Mouse (Mus musculus): Measurements from ENCODE around the gene Pigk. TPM values are rescaled to one million over a fixed set of nuclear protein-coding genes. Genes with fewer than 3 reads are reported as not detected.
A peak's percentile ranks its signal among the peaks of the same experiment; 100 is the strongest.

The Pigk gene
- polyA plus RNA-seq, 1 experiment from 2014 or later: 50.8 TPM

DNA sequence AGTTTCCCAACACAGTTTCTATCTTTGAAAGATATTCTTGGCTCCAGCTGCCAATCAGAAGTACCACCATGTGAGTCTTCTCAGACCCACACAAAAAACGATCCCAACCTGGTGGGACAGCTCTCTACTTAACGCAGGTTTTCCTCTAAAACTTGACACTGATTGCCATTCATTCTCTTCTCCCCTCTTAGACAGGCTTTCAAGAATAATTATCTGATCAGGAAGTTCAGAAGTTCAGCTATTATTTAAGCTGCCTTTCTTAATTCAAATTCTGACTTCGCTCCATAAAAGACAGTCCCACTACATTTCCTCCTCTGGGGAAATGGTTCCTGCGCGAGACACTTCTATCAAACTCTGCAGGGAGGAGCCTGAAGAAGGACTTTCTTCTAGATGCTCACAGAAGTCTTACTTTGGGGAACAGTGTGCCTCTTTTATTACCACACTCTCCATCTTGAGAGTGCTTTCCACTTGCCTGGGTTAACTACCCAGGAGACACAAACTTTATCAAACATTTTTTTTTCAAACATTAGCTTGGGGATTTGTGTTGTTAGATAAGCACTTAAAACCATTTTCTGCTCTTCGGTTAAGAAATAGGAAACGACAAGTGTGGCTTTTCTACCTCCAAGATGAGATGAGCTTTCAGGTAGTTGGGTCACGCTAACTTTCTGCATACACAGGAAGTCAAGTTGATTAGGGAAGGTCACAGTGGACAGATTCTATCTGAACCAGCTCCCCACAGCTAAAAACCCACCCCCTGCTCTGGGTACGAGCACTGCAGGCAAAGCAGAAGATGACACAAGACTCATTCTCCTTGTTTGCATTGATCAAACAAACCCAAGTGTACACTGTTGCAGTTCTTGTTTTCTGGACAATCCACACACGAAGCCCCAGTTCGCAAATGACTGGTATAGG, 238.0 kb downstream of the Pigk start:
- no peak overlapping the region for H3K27ac ChIP-seq (replicated peaks)
- no peak overlapping the region for H3K9ac ChIP-seq
- no peaks in the 10 kb centered on the region for H3K9me3 ChIP-seq
- 80% methylated on average over 11 of the region's 11 CpGs for WGBS
- H3K36me3 ChIP-seq: no peaks in the 10 kb centered on the region
- no peak overlapping the region for H3K4me3 ChIP-seq
- H3K27me3 ChIP-seq: no peaks in the 10 kb centered on the region
- no peak for ATAC-seq (ENCODE audit: low FRiP score, low read depth)
- no peak overlapping the region for H3K4me2 ChIP-seq
- no peaks in the 10 kb centered on the region; the same call in 1 of the 2 replicates for H3K4me1 ChIP-seq (replicated peaks)

DNA sequence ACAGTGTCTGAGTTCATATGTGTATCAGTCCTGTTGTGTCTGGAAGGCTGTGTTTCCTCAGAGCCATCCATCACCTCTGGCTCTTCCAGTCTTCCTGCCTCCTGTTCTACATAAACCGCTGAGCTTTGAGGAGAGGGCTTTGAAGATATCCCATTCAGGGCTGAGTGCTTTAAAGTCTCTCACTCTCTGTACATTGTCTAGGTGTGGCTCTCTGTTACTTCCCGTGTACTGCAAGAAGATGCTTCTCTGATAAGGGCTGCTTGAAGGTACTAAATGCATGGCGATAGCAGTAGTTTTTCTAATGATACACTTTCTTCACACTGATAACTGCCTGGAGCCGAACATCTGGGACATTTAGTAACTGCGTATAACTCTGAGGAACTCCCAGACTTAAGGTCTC, 242.1 kb downstream of the Pigk start:
- no peak overlapping the region for H3K27ac ChIP-seq (replicated peaks)
- no peak overlapping the region for H3K9ac ChIP-seq
- no peaks in the 10 kb centered on the region; the same call in 1 of the 2 replicates for H3K4me1 ChIP-seq (replicated peaks)
- H3K4me3 ChIP-seq: no peak overlapping the region
- H3K9me3 ChIP-seq: no peaks in the 10 kb centered on the region
- H3K4me2 ChIP-seq: no peak overlapping the region
- no peaks in the 10 kb centered on the region for H3K27me3 ChIP-seq
- 74% methylated on average over 5 of the region's 5 CpGs for WGBS
- no peaks in the 10 kb centered on the region for H3K36me3 ChIP-seq
- no peak for ATAC-seq (ENCODE audit: low FRiP score, low read depth)

DNA sequence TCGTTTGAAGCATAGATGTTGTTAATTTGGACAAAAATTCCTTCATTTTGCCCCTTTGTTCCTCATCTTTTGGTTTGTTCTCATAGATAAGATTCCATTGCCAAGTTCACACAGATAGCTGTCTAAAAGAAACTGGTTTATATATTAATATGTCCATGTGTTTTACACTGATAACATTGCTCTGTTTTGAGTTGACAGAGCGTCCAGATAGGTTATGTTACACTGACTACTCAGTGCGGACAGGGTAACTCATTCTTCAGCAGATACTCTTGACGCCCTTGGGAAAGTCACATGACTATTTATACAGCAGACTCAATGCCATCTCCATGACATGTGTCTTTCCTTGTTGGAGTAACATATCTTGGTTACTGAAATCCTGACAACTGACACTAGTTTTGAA, 242.9 kb downstream of the Pigk start:
- Histone ChIP-seq H3K27me3 (no peaks in the 10 kb centered on the region), H3K4me2 (no peak overlapping the region), H3K9me3 (no peaks in the 10 kb centered on the region), H3K4me1 (replicated peaks) (no peaks in the 10 kb centered on the region; the same call in 1 of the 2 replicates), H3K36me3 (no peaks in the 10 kb centered on the region), H3K27ac (replicated peaks) (no peak overlapping the region), H3K9ac (no peak overlapping the region), H3K4me3 (no peak overlapping the region)
- WGBS: 91% methylated on average over 4 of the region's 4 CpGs
- no peak for ATAC-seq (ENCODE audit: low FRiP score, low read depth)

DNA sequence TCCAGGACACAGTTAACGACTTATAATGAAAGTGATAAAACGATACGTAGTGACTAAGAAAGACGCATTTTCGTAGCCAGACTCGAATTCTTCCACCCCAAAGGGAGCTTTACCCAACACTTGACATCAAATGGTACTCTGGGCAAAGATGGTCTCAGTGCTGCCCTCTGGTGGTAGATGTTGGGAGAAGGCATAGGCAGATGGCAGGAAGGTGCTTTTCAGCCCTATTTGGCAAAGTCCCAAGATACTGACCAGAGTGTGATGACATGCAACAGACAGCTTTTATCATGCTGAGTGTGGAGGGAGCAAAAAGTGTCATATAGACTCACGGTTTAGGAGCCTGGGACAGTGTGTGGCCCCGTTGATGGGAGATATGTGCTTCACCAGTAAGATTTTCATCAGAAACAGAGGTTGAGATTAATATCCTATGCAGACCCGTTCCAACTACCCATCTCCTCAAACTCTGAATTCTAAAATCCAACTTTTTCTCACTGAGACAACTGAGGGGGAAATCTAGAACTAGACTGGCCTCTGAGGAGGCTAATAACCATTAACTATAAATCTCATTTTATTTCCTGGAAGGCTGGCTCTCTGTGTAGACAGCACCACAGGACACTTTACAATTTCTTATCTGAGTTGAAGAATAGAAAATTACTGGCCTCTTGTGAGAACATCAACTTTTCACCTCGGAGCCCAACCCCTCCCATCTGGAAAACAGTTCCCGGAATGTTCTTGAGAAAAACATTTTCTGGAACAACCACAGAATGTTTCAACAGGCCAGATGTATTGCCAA, 244.7 kb downstream of the Pigk start:
- no peak for ATAC-seq (ENCODE audit: low FRiP score, low read depth)
- Histone ChIP-seq H3K36me3 (no peaks in the 10 kb centered on the region), H3K9ac (no peak overlapping the region), H3K9me3 (no peaks in the 10 kb centered on the region), H3K4me2 (no peak overlapping the region), H3K4me1 (replicated peaks) (no peaks in the 10 kb centered on the region; the same call in 1 of the 2 replicates), H3K27ac (replicated peaks) (no peak overlapping the region), H3K27me3 (no peaks in the 10 kb centered on the region), H3K4me3 (no peak overlapping the region)
- WGBS: 66% methylated on average over 11 of the region's 11 CpGs

DNA sequence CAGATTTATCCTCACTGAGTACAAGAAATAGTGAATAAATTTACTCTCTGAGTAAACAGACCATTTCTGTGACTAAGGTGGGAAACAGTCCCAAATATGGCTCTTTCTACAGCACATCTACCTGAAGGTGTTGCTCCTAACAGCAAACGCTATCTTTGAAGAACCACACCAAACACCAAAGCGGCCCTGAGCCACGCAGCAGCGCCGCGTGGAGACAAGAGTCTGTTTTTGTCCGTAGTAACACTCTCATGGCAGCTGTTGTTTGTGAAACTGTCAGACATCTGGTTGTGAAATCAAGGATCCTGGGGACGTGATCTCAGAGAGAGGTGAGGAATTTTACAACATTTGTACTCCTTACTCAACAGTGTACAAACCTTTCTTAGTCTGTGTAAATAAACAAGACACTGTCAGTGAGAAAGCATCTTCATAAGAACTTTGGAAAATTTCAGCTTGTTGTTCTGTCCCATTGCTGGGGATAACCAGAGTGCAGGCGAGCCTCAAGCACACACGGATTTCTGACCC, 248.0 kb downstream of the Pigk start:
- no peak overlapping the region for H3K4me3 ChIP-seq
- no peak for ATAC-seq (ENCODE audit: low FRiP score, low read depth)
- no peak overlapping the region for H3K9ac ChIP-seq
- 84% methylated on average over 10 of the region's 10 CpGs for WGBS
- no peak overlapping the region for H3K27ac ChIP-seq (replicated peaks)
- H3K4me2 ChIP-seq: no peak overlapping the region
- no peaks in the 10 kb centered on the region for H3K9me3 ChIP-seq
- H3K36me3 ChIP-seq: no peaks in the 10 kb centered on the region
- no peaks in the 10 kb centered on the region for H3K4me1 ChIP-seq (replicated peaks)
- no peaks in the 10 kb centered on the region for H3K27me3 ChIP-seq

DNA sequence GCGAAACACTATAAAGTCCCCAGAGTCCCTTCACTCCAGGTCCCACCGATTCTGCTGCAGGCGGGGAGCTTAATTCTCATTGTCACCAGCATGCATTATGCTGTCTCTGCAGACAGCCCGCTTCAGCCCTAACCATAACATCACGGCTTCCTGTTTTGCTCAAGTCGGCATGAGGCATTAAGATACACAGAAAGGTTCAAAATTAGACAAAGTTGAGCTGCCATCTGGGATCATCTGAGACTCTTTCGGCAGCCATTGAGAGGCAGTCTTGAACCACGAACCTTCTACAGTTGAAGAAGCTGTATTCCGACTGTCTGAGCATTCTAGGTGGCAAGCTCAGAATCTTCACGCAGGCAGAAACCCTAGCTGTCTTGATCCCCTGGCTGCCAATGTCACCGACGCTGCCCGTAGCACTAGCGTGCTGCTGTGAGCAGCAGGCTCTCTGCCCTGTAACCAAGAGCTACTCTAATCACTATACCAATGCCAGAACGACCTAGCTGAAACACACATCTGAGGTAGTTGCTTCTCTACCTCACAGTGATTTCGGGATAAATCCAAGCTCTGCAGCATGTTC, 256.0 kb downstream of the Pigk start:
- H3K9ac ChIP-seq: no peak overlapping the region
- no peaks in the 10 kb centered on the region for H3K27me3 ChIP-seq
- peaks cover 21% of the 10 kb centered on the region for H3K4me1 ChIP-seq (replicated peaks)
- WGBS: 60% methylated on average over 16 of the region's 16 CpGs
- no peak overlapping the region for H3K4me2 ChIP-seq
- no peaks in the 10 kb centered on the region for H3K9me3 ChIP-seq
- no peak overlapping the region for H3K4me3 ChIP-seq
- no peak for ATAC-seq (ENCODE audit: low FRiP score, low read depth)
- H3K36me3 ChIP-seq: no peaks in the 10 kb centered on the region
- H3K27ac ChIP-seq (replicated peaks): peak overlapping the region; percentile 26

DNA sequence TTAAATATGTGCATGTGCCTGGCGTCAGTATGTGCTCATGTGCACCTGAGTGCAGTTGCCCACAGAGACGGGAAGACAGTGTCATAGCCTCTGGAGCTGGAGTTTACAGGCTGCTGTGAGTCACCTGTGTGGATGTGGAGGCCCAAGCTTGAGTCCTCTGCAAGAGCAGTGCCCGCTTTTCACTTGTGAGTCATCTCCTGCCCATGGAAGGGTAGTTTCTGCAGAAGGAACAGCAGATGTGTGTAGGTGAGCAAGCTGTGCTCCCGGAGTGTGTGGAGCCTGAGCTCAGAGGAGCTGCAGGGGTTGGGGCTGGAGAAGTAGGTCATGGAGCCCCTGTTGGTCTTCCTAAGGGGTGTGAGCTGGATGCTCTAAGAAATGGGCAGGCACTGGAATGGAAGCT, 257.5 kb downstream of the Pigk start:
- H3K27me3 ChIP-seq: no peaks in the 10 kb centered on the region
- H3K9ac ChIP-seq: no peak overlapping the region
- H3K4me1 ChIP-seq (replicated peaks): peaks cover 21% of the 10 kb centered on the region
- no peaks in the 10 kb centered on the region for H3K9me3 ChIP-seq
- WGBS: 85% methylated on average over 4 of the region's 4 CpGs
- ATAC-seq (ENCODE audit: low FRiP score, low read depth): no peak
- H3K4me3 ChIP-seq: no peak overlapping the region
- H3K4me2 ChIP-seq: no peak overlapping the region
- H3K27ac ChIP-seq (replicated peaks): no peak overlapping the region
- no peaks in the 10 kb centered on the region for H3K36me3 ChIP-seq

DNA sequence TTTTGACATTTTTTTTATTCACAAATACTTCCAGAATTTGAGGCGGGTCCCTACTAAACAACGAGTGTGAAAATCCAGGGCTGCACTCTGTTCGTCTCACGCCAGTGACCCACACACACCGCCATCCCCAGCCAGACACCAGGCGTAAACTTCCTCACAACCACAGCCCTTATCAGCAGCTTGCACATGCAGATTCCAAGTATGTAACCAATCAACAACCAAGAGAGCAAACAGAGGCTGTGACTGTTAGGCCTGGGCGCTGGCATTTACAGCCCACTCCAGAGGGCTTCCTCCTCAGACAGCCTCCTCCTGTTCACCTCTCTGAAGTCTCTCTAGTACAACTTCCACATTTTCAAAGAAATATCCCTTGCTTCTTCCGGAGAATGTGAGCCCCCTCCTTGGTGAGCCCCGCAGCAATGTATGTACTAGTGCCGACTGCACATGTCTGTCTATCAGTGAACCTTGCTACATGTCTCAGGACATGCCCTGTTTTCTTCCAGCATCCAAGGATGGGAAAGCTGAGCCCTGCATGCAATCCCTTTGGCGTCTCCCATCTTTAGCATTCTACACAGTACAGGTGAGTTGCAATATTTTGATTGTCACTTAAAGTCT, 265.7 kb downstream of the Pigk start:
- no peaks in the 10 kb centered on the region for H3K9me3 ChIP-seq
- WGBS: 69% methylated on average over 11 of the region's 11 CpGs
- no peak overlapping the region for H3K9ac ChIP-seq

DNA sequence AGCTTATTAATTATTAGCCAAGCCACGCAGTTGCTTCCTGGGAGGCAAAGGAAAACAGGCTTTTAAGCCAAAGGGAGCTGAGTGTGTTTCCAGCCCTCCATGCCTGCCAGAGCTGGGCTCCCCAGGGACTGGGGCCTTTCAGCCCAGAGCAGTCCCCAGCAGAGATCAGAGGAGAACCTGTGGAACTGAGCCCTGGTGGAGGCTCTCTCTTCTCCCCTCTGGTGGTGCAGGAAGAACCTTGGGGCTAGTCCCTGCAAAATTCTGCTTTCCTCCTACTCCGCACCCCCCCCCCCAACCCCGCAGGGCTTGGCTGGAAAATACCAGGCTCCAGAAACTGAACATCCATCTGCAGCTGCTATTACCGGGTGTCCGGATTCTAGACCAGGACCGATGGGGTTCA, 266.5 kb downstream of the Pigk start:
- ATAC-seq (ENCODE audit: low FRiP score, low read depth): no peak

More for the DNA sequence above, 265.7 kb downstream of the Pigk start:
- no peak for ATAC-seq (ENCODE audit: low FRiP score, low read depth)
- H3K4me3 ChIP-seq: peak overlapping the region; percentile 69
- peaks cover 41% of the 10 kb centered on the region for H3K4me1 ChIP-seq (replicated peaks)
- H3K4me2 ChIP-seq: peak overlapping the region; percentile 94
- H3K27me3 ChIP-seq: no peaks in the 10 kb centered on the region
- no peaks in the 10 kb centered on the region for H3K36me3 ChIP-seq
- H3K27ac ChIP-seq (replicated peaks): no peak overlapping the region

DNA sequence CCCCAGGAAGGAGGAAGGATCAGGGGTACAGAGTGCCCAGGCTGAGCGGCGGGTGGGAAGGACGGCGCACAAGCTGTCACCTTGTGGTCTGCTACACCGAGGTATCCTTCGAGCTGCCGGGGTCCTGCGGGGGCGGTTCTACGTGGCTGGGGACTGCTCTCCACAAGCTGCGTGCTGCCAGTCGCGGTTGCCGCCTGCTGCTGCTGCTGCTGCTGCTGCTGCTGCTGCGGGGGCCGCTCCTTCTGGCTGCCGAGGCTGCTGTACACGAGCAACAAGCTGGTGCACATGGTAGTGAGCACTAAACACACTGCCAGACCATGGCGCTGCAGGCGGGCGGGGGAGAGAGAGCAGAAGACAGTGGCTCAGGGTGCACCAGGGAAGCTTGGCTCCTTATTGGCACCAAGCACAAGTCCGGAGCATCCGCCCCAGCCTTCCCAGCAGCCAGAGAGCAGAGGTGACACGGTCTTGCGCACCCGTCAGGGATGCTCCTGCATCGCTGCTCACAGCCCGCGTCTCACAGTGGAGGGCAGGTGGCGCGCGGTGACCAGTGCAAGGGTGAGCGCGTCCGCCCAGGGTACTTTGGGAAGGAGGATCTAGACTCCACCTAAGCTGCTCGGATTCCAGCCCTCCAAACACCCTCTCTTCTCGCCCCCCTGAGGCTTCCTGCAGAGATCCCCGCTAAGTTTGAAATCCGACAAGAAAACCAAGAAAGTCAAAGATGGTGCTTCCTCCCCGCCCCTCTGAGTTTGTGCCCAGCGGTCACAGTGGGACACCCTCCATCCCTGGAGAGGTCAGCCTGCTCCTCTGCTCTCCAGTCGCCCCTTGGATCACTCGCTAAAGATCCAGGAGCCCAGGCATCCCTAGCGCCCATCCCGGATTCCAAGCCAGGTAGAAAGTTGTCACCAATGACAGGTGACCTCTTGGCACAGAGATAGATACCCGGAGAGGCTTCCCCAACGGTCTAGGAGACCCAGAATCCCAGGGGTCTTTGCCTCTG, 267.4 kb downstream of the Pigk start:
- Histone ChIP-seq H3K36me3 (no peaks in the 10 kb centered on the region), H3K9me3 (no peaks in the 10 kb centered on the region), H3K4me1 (replicated peaks) (peaks cover 41% of the 10 kb centered on the region), H3K4me3 (peak overlapping the region; percentile 69), H3K4me2 (peak overlapping the region; percentile 94), H3K9ac (peak overlapping the region; percentile 55), H3K27me3 (no peaks in the 10 kb centered on the region), H3K27ac (replicated peaks) (peak overlapping the region; percentile 73)
- ATAC-seq (ENCODE audit: low FRiP score, low read depth): peak; percentile 83
- WGBS: under 1% methylated on average over 43 of the region's 47 CpGs

More for the DNA sequence above, 266.5 kb downstream of the Pigk start:
- peak overlapping the region; percentile 69 for H3K4me3 ChIP-seq
- no peaks in the 10 kb centered on the region for H3K9me3 ChIP-seq
- H3K9ac ChIP-seq: peak overlapping the region; percentile 55
- H3K4me1 ChIP-seq (replicated peaks): peaks cover 41% of the 10 kb centered on the region
- H3K4me2 ChIP-seq: peak overlapping the region; percentile 94
- no peaks in the 10 kb centered on the region for H3K27me3 ChIP-seq
- no peaks in the 10 kb centered on the region for H3K36me3 ChIP-seq
- 9% methylated on average over 6 of the region's 6 CpGs for WGBS
- peak overlapping the region; percentile 73 for H3K27ac ChIP-seq (replicated peaks)
